Mouse (Mus musculus) embryonic facial prominence, embryonic 15.5 days (tissue): ENCODE data around the gene Zfyve21. TPM values are rescaled to one million over a fixed set of nuclear protein-coding genes. Genes with fewer than 3 reads are reported as not detected.

Experiments
- ATAC-seq: fragments of 200-750 bp; cut with Nextera tagmentation; 2 replicates; pipeline ENCODE4 v1.8.0; 2017; ENCODE audit warnings: low read depth, moderate TSS enrichment; ENCODE audit not compliant: insufficient number of reproducible peaks, low FRiP score, low TSS enrichment
- H3K27ac ChIP-seq: fragments of 300-500 bp; sonication (generic); replicated peaks from 2 replicates; pipeline ENCODE4 v1.5.1; 2015; ENCODE audit warnings: mild to moderate bottlenecking, inconsistent platforms
- H3K27me3 ChIP-seq: fragments of 300-500 bp; sonication (generic); 2 replicates; pipeline ENCODE4 v1.6.1; 2015; ENCODE audit warnings: inconsistent platforms
- H3K36me3 ChIP-seq: fragments of 300-500 bp; sonication (generic); 2 replicates; pipeline ENCODE4 v1.6.1; 2015; ENCODE audit warnings: mild to moderate bottlenecking, inconsistent platforms
- H3K4me1 ChIP-seq: fragments of 300-500 bp; sonication (generic); 2 replicates; pipeline ENCODE4 v1.6.1; 2015; ENCODE audit warnings: inconsistent platforms
- H3K4me2 ChIP-seq: fragments of 300-500 bp; sonication (generic); replicated peaks from 2 replicates; pipeline ENCODE4 v1.6.1; 2015; ENCODE audit warnings: mild to moderate bottlenecking, inconsistent platforms
- H3K4me3 ChIP-seq: fragments of 300-500 bp; sonication (generic); replicated peaks from 2 replicates; pipeline ENCODE4 v1.5.1; 2015; ENCODE audit warnings: mild to moderate bottlenecking, inconsistent platforms
- H3K9ac ChIP-seq: fragments of 300-500 bp; sonication (generic); 2 replicates; pipeline ENCODE4 v1.6.1; 2015; ENCODE audit warnings: inconsistent platforms
- H3K9me3 ChIP-seq: fragments of 300-500 bp; sonication (generic); replicated peaks from 2 replicates; pipeline ENCODE4 v1.6.1; 2016; ENCODE audit warnings: inconsistent platforms
- WGBS: fragments of 180-500 bp; shearing (Covaris S2); methylation state at CpG from one replicate; pipeline ENCODE4 v1.1.7; 2015; 5-methylcytosine and 5-hydroxymethylcytosine counted together
- polyA plus RNA-seq: library from polyadenylated mRNA; unstranded; fragments of >200 nt; fragmentation: Nextera tagmentation; extraction: Ambion mirVana; gene quantifications from 2 replicates; pipeline ENCODE4 v1.2.1, GENCODE M21; 2015

Zfyve21 gene
- polyA plus RNA-seq, 1 experiment from 2014 or later, result 120 TPM

- H3K27ac ChIP-seq, result no peak overlapping the region
- H3K27me3 ChIP-seq, result no peaks in the 10 kb centered on the region
- H3K4me3 ChIP-seq, result no peak overlapping the region
- peaks cover 15% of the 10 kb centered on the region; the same call in 1 of the 2 replicates for H3K36me3 ChIP-seq
- 53% methylated on average over 1 of the region's 1 CpGs for WGBS
- no peaks in the 10 kb centered on the region for H3K4me1 ChIP-seq
- H3K4me2 ChIP-seq, result no peak overlapping the region
- H3K9me3 ChIP-seq, result no peaks in the 10 kb centered on the region
- no peak overlapping the region for H3K9ac ChIP-seq
- no peak for ATAC-seq
These were observed 60.7 kb downstream of the Zfyve21 start for GRCm38 (mm10) chr12:111874601-111875140.

GRCm38 (mm10) chr12:111875499-111875898 is 61.5 kb downstream of the Zfyve21 start:
- 83% methylated on average over 3 of the region's 3 CpGs for WGBS
- Histone ChIP-seq H3K27ac (no peak overlapping the region), H3K36me3 (peaks cover 13% of the 10 kb centered on the region; the same call in 1 of the 2 replicates), H3K9me3 (no peaks in the 10 kb centered on the region), H3K27me3 (no peaks in the 10 kb centered on the region), H3K4me3 (no peak overlapping the region), H3K9ac (no peak overlapping the region), H3K4me1 (no peaks in the 10 kb centered on the region), H3K4me2 (no peak overlapping the region)
- ATAC-seq, result no peak

- Histone ChIP-seq H3K36me3 (no peaks in the 10 kb centered on the region), H3K4me2 (no peak overlapping the region), H3K4me1 (no peaks in the 10 kb centered on the region), H3K4me3 (no peak overlapping the region), H3K27me3 (no peaks in the 10 kb centered on the region), H3K9ac (no peak overlapping the region), H3K9me3 (no peaks in the 10 kb centered on the region), H3K27ac (no peak overlapping the region)
- 9% methylated on average over 3 of the region's 3 CpGs for WGBS
- ATAC-seq, result no peak
These were observed 64.2 kb downstream of the Zfyve21 start for GRCm38 (mm10) chr12:111878213-111878612.

Other genes starting within 250 kb of the Zfyve21 start
- 37.7 and 40.1 TPM in 2 replicates for gene Mark3, start 239.6 kb upstream of the Zfyve21 start, polyA plus RNA-seq
- 247 and 255 TPM in 2 replicates for gene Ckb, start 141.8 kb upstream of the Zfyve21 start, polyA plus RNA-seq
- gene Trmt61a, start 136.1 kb upstream of the Zfyve21 start, polyA plus RNA-seq, result 13.3 and 15.4 TPM in 2 replicates
- gene Bag5, start 100.9 kb upstream of the Zfyve21 start, polyA plus RNA-seq, result 65.5 and 66.6 TPM in 2 replicates
- gene Apopt1, start 100.9 kb upstream of the Zfyve21 start, polyA plus RNA-seq, result 52.6 and 55.7 TPM in 2 replicates
- gene Klc1, start 55.3 kb upstream of the Zfyve21 start, polyA plus RNA-seq, result 124 and 126 TPM in 2 replicates
- 9.4 and 13.5 TPM in 2 replicates for gene Xrcc3, start 297 bp upstream of the Zfyve21 start, polyA plus RNA-seq
- gene Ppp1r13b, start 93.9 kb downstream of the Zfyve21 start, polyA plus RNA-seq, result 12.8 and 16.9 TPM in 2 replicates
- gene Atp5mpl, start 152.8 kb downstream of the Zfyve21 start, polyA plus RNA-seq, result 574 and 621 TPM in 2 replicates
- gene Tdrd9, start 157.4 kb downstream of the Zfyve21 start, polyA plus RNA-seq, result 0.41 and 0.46 TPM in 2 replicates
- not detected in 2 replicates for gene Rd3l, start 167.1 kb downstream of the Zfyve21 start, polyA plus RNA-seq